In the genomic region with DNA sequence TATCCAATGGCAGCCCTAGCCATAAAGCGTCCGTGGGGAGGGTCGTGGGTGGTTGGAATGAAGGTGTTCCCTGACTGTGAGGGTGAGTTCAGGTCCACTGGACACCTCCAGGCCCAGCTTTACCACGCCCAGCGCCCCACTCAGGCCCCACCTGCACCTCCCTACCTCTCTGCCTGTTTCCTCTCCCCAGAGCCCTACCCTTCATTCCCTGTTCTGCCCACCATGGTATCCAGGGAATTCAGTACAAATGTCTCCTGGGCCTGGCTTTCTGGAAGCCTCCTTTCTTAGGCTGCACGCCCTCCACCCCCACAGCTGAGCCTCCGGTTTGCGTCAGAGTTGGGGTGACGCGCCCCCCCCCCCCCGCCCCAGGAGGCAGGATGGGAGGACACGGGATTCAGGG, we compare ENCODE assay signal across 8 mouse cellular contexts. TPM values are rescaled to one million over a fixed set of nuclear protein-coding genes. Genes with fewer than 3 reads are reported as not detected.
DNase-seq lines count a peak whose midpoint lies in the region; ATAC-seq and TF ChIP-seq lines count a peak whose summit lies in the region.

No protein-coding gene starts in this region.

- 15% methylated on average over 12 of the region's 12 CpGs for WGBS in heart, embryonic 14.5 days
- WGBS in hindbrain, embryonic 12.5 days: 6% methylated on average over 11 of the region's 12 CpGs
- WGBS in midbrain, embryonic 12.5 days: 6% methylated on average over 12 of the region's 12 CpGs

- H3K4me1 ChIP-seq in heart, embryonic 14.5 days (ENCODE audit: control insufficient read depth in 2 of 2, insufficient read depth in 2 of 2, low read length in 2 of 2): peaks cover 15 to 49% of the 10 kb centered on the region in 2 experiments
- H3K4me1 ChIP-seq in MEL (ENCODE audit: control insufficient read depth in 1 of 2, insufficient read depth in 2 of 2, low read length in 2 of 2): peaks cover 0 to 20% of the 10 kb centered on the region in 2 experiments; a peak in 3 of 4 replicates
- peaks cover 50% of the 10 kb centered on the region for H3K4me1 ChIP-seq in hindbrain, embryonic 12.5 days
- H3K4me1 ChIP-seq in midbrain, embryonic 12.5 days: peaks cover 41% of the 10 kb centered on the region

- peak overlapping the region; percentile 99 for H3K4me2 ChIP-seq in heart, embryonic 14.5 days (ENCODE audit: low read length)
- H3K4me2 ChIP-seq in hindbrain, embryonic 12.5 days (replicated peaks): peak overlapping the region; percentile 93
- peak overlapping the region; percentile 92 for H3K4me2 ChIP-seq in midbrain, embryonic 12.5 days (replicated peaks)

- TF ChIP-seq RAD21 in MEL (IDR thresholded peaks at IDR 0.05; ENCODE audit: low read depth, low read length): no peak

- H3K27me3 ChIP-seq in heart, embryonic 14.5 days (ENCODE audit: control insufficient read depth, insufficient read depth, low read length): no peaks in the 10 kb centered on the region
- no peaks in the 10 kb centered on the region for H3K27me3 ChIP-seq in MEL (ENCODE audit: control insufficient read depth in 1 of 2, insufficient read depth in 2 of 2, low read length in 2 of 2)
- peaks cover 51% of the 10 kb centered on the region for H3K27me3 ChIP-seq in hindbrain, embryonic 12.5 days
- H3K27me3 ChIP-seq in midbrain, embryonic 12.5 days: peaks cover 57% of the 10 kb centered on the region

- H3K4me3 ChIP-seq in heart, embryonic 14.5 days (ENCODE audit: control insufficient read depth in 1 of 2, insufficient read depth in 1 of 2, low read depth in 1 of 2, low read length in 2 of 2): peak overlapping the region; percentile 21 to 57; a peak in 3 of 4 replicates
- H3K4me3 ChIP-seq in MEL (ENCODE audit: control insufficient read depth in 1 of 2, insufficient read depth in 1 of 2, low read depth in 2 of 2, low read length in 2 of 2): peak overlapping the region; percentile 57 to 79
- peak overlapping the region; percentile 70 for H3K4me3 ChIP-seq in hindbrain, embryonic 12.5 days
- H3K4me3 ChIP-seq in midbrain, embryonic 12.5 days: peak overlapping the region; percentile 80

- no peaks in the 10 kb centered on the region for H3K36me3 ChIP-seq in heart, embryonic 14.5 days (ENCODE audit: control insufficient read depth, insufficient read depth, low read length)
- H3K36me3 ChIP-seq in MEL (ENCODE audit: control insufficient read depth in 1 of 2, insufficient read depth in 2 of 2, low read length in 2 of 2): no peaks in the 10 kb centered on the region
- H3K36me3 ChIP-seq in hindbrain, embryonic 12.5 days: no peaks in the 10 kb centered on the region
- H3K36me3 ChIP-seq in midbrain, embryonic 12.5 days: no peaks in the 10 kb centered on the region

- no peak for DNase-seq in heart, adult 11 months
- no peak for DNase-seq in MEL (ENCODE audit: low read depth, low spot score)
- no peak for DNase-seq in thymus, postnatal 0 days (ENCODE audit: low spot score)
- no peak for DNase-seq in urinary bladder, postnatal 25 days (ENCODE audit: low spot score)
- DNase-seq in spleen, postnatal 4 days (ENCODE audit: low spot score in 2 of 2): no peak

- no peak overlapping the region for H3K27ac ChIP-seq in heart, embryonic 14.5 days (replicated peaks in 1 of 2; ENCODE audit: control insufficient read depth in 1 of 2, insufficient read depth in 1 of 2, low read depth in 2 of 2, low read length in 2 of 2)
- no peak overlapping the region for H3K27ac ChIP-seq in MEL (ENCODE audit: control insufficient read depth, low read depth, low read length)
- peak overlapping the region; percentile 88 for H3K27ac ChIP-seq in hindbrain, embryonic 12.5 days
- peak overlapping the region; percentile 65 for H3K27ac ChIP-seq in midbrain, embryonic 12.5 days (replicated peaks)

- no peaks in the 10 kb centered on the region for H3K79me2 ChIP-seq in MEL (ENCODE audit: control insufficient read depth, insufficient read depth, low read length, poor library complexity)

- TF ChIP-seq EP300 in MEL (IDR thresholded peaks at IDR 0.05; ENCODE audit: low read depth in 1 of 2, low read length in 2 of 2): no peak

- TF ChIP-seq CTCF in MEL (IDR thresholded peaks at IDR 0.05 in 2 of 3, conservative IDR thresholded peaks at IDR 0.05 in 1 of 3; ENCODE audit: control insufficient read depth in 1 of 3, insufficient read depth in 1 of 3, low read depth in 2 of 3, low read length in 3 of 3, poor library complexity in 1 of 3, severe bottlenecking in 1 of 3): no peak

- H3K9me3 ChIP-seq in heart, embryonic 14.5 days (ENCODE audit: control insufficient read depth, low read length): no peaks in the 10 kb centered on the region
- H3K9me3 ChIP-seq in MEL (replicated peaks; ENCODE audit: insufficient read depth, low read length): no peaks in the 10 kb centered on the region
- H3K9me3 ChIP-seq in hindbrain, embryonic 12.5 days (replicated peaks): no peaks in the 10 kb centered on the region
- H3K9me3 ChIP-seq in midbrain, embryonic 12.5 days: no peaks in the 10 kb centered on the region

- H3K9ac ChIP-seq in heart, embryonic 14.5 days (ENCODE audit: low read length): peak overlapping the region; percentile 61
- H3K9ac ChIP-seq in MEL (ENCODE audit: control insufficient read depth, low read depth, low read length, poor library complexity, severe bottlenecking): peak overlapping the region; percentile 70
- H3K9ac ChIP-seq in hindbrain, embryonic 12.5 days: peak overlapping the region; percentile 76
- peak overlapping the region; percentile 64 for H3K9ac ChIP-seq in midbrain, embryonic 12.5 days (replicated peaks)

- no peak for ATAC-seq in heart, embryonic 14.5 days (ENCODE audit: insufficient number of reproducible peaks, insufficient read depth, low FRiP score, low read depth)
- peak; percentile 18 for ATAC-seq in hindbrain, embryonic 12.5 days (ENCODE audit: low FRiP score)
- ATAC-seq in midbrain, embryonic 12.5 days (ENCODE audit: low FRiP score, low read depth): peak; percentile 2

- TF ChIP-seq POLR2A in MEL (IDR thresholded peaks at IDR 0.05; ENCODE audit: control insufficient read depth in 1 of 2, insufficient read depth in 1 of 2, low read depth in 1 of 2, low read length in 2 of 2, poor library complexity in 1 of 2): 0 out of 4 replicates have a peak, but pooled peaks of 1 of the 2 experiments have one; percentile 21

TF ChIP-seq in MEL, 35 proteins besides CTCF, POLR2A, EP300 and RAD21 (continues in another document):
- TF ChIP-seq RCOR1 (IDR thresholded peaks at IDR 0.05; ENCODE audit: low read depth, low read length): no peak
- TF ChIP-seq CHD1 (IDR thresholded peaks at IDR 0.05; ENCODE audit: low read depth, low read length): no peak
- TF ChIP-seq NRF1 (IDR thresholded peaks at IDR 0.05; ENCODE audit: insufficient read depth, low read depth, low read length, poor library complexity, severe bottlenecking): no peak

RNA-seq across cellular contexts. Expression of gene Unc13a, which starts 1.4 kb away (rescaled TPM):
- polyA plus RNA-seq in heart, embryonic 14.5 days (2014; fragmentation: Nextera tagmentation; extraction: Ambion mirVana): 0.38 and 0.89 TPM in 2 replicates
- total RNA-seq in MEL (2012; rRNA removed): 0.81 and 0.92 TPM in 2 replicates
- 1 to 10 TPM in 1 of 2 experiments, not detected in 1; 3.6 TPM for polyA plus RNA-seq in MEL (2012; ENCODE audit: insufficient read depth in 1 of 2, insufficient read length in 2 of 2, low read depth in 1 of 2, low replicate concordance in 2 of 2, missing spikeins in 1 of 2)
- polyA plus RNA-seq in hindbrain, embryonic 12.5 days (2016; fragmentation: Nextera tagmentation; extraction: Ambion mirVana): 13.9 and 16.1 TPM in 2 replicates
- polyA plus RNA-seq in midbrain, embryonic 12.5 days (2016; fragmentation: Nextera tagmentation; extraction: Ambion mirVana): 12.8 and 16.9 TPM in 2 replicates
- 0.58 and 0.68 TPM in 2 replicates for polyA plus RNA-seq in thymus, postnatal 0 days (2015; fragmentation: Nextera tagmentation; extraction: Ambion mirVana)

RNA-seq across cellular contexts. Expression of gene Jak3, which starts 5.9 kb away (rescaled TPM):
- polyA plus RNA-seq in heart, embryonic 14.5 days (2014; fragmentation: Nextera tagmentation; extraction: Ambion mirVana): 5.9 and 6.3 TPM in 2 replicates
- 4.2 and 5.1 TPM in 2 replicates for total RNA-seq in MEL (2012; rRNA removed)
- 10 to 100 TPM in 1 of 2 experiments, not detected in 1; 12.4 TPM for polyA plus RNA-seq in MEL (2012; ENCODE audit: insufficient read depth in 1 of 2, insufficient read length in 2 of 2, low read depth in 1 of 2, low replicate concordance in 2 of 2, missing spikeins in 1 of 2)
- 3.7 and 3.8 TPM in 2 replicates for polyA plus RNA-seq in hindbrain, embryonic 12.5 days (2016; fragmentation: Nextera tagmentation; extraction: Ambion mirVana)
- 3.3 and 3.4 TPM in 2 replicates for polyA plus RNA-seq in midbrain, embryonic 12.5 days (2016; fragmentation: Nextera tagmentation; extraction: Ambion mirVana)
- polyA plus RNA-seq in thymus, postnatal 0 days (2015; fragmentation: Nextera tagmentation; extraction: Ambion mirVana): 17.0 and 20.3 TPM in 2 replicates

RNA-seq across cellular contexts. Expression of gene Insl3, which starts 18.8 kb away (rescaled TPM):
- 2.4 and 2.7 TPM in 2 replicates for polyA plus RNA-seq in heart, embryonic 14.5 days (2014; fragmentation: Nextera tagmentation; extraction: Ambion mirVana)
- 0.54 and 0.69 TPM in 2 replicates for total RNA-seq in MEL (2012; rRNA removed)
- polyA plus RNA-seq in MEL (2012; ENCODE audit: insufficient read depth in 1 of 2, insufficient read length in 2 of 2, low read depth in 1 of 2, low replicate concordance in 2 of 2, missing spikeins in 1 of 2): 1 to 10 TPM in 1 of 2 experiments, not detected in 1; 4.4 TPM
- polyA plus RNA-seq in hindbrain, embryonic 12.5 days (2016; fragmentation: Nextera tagmentation; extraction: Ambion mirVana): 0.69 TPM in 1 of 2 replicates, not detected in the other
- not detected in 2 replicates for polyA plus RNA-seq in midbrain, embryonic 12.5 days (2016; fragmentation: Nextera tagmentation; extraction: Ambion mirVana)
- polyA plus RNA-seq in thymus, postnatal 0 days (2015; fragmentation: Nextera tagmentation; extraction: Ambion mirVana): 3.7 and 6.7 TPM in 2 replicates

RNA-seq across cellular contexts. Expression of gene B3gnt3, which starts 31.4 kb away (rescaled TPM):
- 3.0 and 3.1 TPM in 2 replicates for polyA plus RNA-seq in heart, embryonic 14.5 days (2014; fragmentation: Nextera tagmentation; extraction: Ambion mirVana)
- total RNA-seq in MEL (2012; rRNA removed): 0.10 and 0.19 TPM in 2 replicates
- polyA plus RNA-seq in MEL (2012; ENCODE audit: insufficient read depth in 1 of 2, insufficient read length in 2 of 2, low read depth in 1 of 2, low replicate concordance in 2 of 2, missing spikeins in 1 of 2): under 1 TPM in 1 of 2 experiments, not detected in 1; 0.84 TPM
- polyA plus RNA-seq in hindbrain, embryonic 12.5 days (2016; fragmentation: Nextera tagmentation; extraction: Ambion mirVana): 0.59 and 0.86 TPM in 2 replicates
- polyA plus RNA-seq in midbrain, embryonic 12.5 days (2016; fragmentation: Nextera tagmentation; extraction: Ambion mirVana): 0.55 and 0.66 TPM in 2 replicates
- polyA plus RNA-seq in thymus, postnatal 0 days (2015; fragmentation: Nextera tagmentation; extraction: Ambion mirVana): 2.1 and 2.7 TPM in 2 replicates

RNA-seq across cellular contexts. Expression of gene Fcho1, which starts 55.3 kb away (rescaled TPM):
- 0.61 and 1.4 TPM in 2 replicates for polyA plus RNA-seq in heart, embryonic 14.5 days (2014; fragmentation: Nextera tagmentation; extraction: Ambion mirVana)
- total RNA-seq in MEL (2012; rRNA removed): 2.3 and 3.7 TPM in 2 replicates
- 1 to 10 TPM in 1 of 2 experiments, not detected in 1; 6.8 TPM for polyA plus RNA-seq in MEL (2012; ENCODE audit: insufficient read depth in 1 of 2, insufficient read length in 2 of 2, low read depth in 1 of 2, low replicate concordance in 2 of 2, missing spikeins in 1 of 2)
- polyA plus RNA-seq in hindbrain, embryonic 12.5 days (2016; fragmentation: Nextera tagmentation; extraction: Ambion mirVana): 38.4 and 39.4 TPM in 2 replicates
- polyA plus RNA-seq in midbrain, embryonic 12.5 days (2016; fragmentation: Nextera tagmentation; extraction: Ambion mirVana): 39.2 and 43.7 TPM in 2 replicates
- polyA plus RNA-seq in thymus, postnatal 0 days (2015; fragmentation: Nextera tagmentation; extraction: Ambion mirVana): 123 and 127 TPM in 2 replicates

Comparison
In these comparisons a context has a peak if more than half of its experiments do, and no peak if none do; other contexts are left out.
1. H3K27ac ChIP-seq: peak in hindbrain, embryonic 12.5 days (single experiment) and midbrain, embryonic 12.5 days (single experiment); none in heart, embryonic 14.5 days (0 of 2) and MEL (single experiment).
2. Peak in every context shown above with its lines, with median percentiles within 50 percentile points of each other: H3K4me2 ChIP-seq, H3K4me3 ChIP-seq and H3K9ac ChIP-seq.